Mouse (Mus musculus) forebrain, embryonic 16.5 days (tissue): ENCODE measurements at regions not wholly inside any gene's neighbourhood (a gene's known extent, or its start where the extent isn't known, plus 50 kb on each side); places are given as distances from the start of the nearest gene placed in this dataset.

ENCODE experiments used
- ATAC-seq: fragments of 200-750 bp; cut with Nextera tagmentation; 2 replicates; pipeline ENCODE4 v1.8.0; 2017; ENCODE audit warnings: mild to moderate bottlenecking, moderate library complexity
- H3K27ac ChIP-seq: fragments of 300-500 bp; sonication (generic); 2 replicates; pipeline ENCODE4 v1.5.1; 2014; ENCODE audit warnings: low read length, control low read depth
- H3K27me3 ChIP-seq: fragments of 300-500 bp; sonication (generic); replicated peaks from 2 replicates; pipeline ENCODE4 v1.6.1; 2014; ENCODE audit warnings: low read length; ENCODE audit not compliant: control insufficient read depth, insufficient read depth
- H3K36me3 ChIP-seq: fragments of 300-500 bp; sonication (generic); 2 replicates; pipeline ENCODE4 v1.6.1; 2014; ENCODE audit not compliant: control insufficient read depth, insufficient read depth
- H3K4me1 ChIP-seq: fragments of 300-500 bp; sonication (generic); replicated peaks from 2 replicates; pipeline ENCODE4 v1.6.1; 2014; ENCODE audit warnings: low read length; ENCODE audit not compliant: control insufficient read depth, insufficient read depth
- H3K4me2 ChIP-seq: fragments of 300-500 bp; sonication (generic); 2 replicates; pipeline ENCODE4 v1.6.1; 2014; ENCODE audit warnings: mild to moderate bottlenecking, low read length, control low read depth
- H3K4me3 ChIP-seq: fragments of 300-500 bp; sonication (generic); replicated peaks from 2 replicates; pipeline ENCODE4 v1.5.1; 2014; ENCODE audit warnings: mild to moderate bottlenecking, low read length, control low read depth
- H3K9ac ChIP-seq: fragments of 300-500 bp; sonication (generic); replicated peaks from 2 replicates; pipeline ENCODE4 v1.6.1; 2014; ENCODE audit warnings: low read depth, low read length, control low read depth
- H3K9me3 ChIP-seq: fragments of 300-500 bp; sonication (generic); 2 replicates; pipeline ENCODE4 v1.6.1; 2016; ENCODE audit warnings: low read length; ENCODE audit not compliant: control insufficient read depth
- WGBS: fragments of 180-500 bp; shearing (Covaris S2); extraction: QIAGEN DNeasy Blood & Tissue Kit; methylation state at CpG from one replicate; pipeline ENCODE4 v1.1.7; 2014; 5-methylcytosine and 5-hydroxymethylcytosine counted together

DNA sequence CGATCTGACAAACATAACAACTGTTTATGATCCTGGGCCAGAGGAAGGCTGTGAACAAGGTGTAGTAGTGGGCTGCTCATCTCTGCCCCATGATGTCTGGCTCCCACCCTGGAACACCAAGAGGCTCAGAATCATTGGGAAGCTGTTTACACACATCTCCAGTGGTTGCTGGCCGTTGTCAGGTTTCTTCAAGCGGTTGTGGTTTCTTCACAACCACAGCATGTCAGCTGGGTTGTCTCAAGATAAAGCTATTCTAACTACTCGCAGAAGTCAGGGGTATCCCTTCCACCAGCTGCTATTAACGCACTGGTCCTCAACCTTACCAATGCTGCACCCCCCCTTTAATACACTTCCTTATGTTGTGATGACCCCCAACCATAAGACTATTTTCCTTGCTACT, 73.7 kb upstream of the Pcsk6 start:
- Histone ChIP-seq H3K4me2 (no peak overlapping the region), H3K27ac (no peak overlapping the region), H3K36me3 (no peaks in the 10 kb centered on the region), H3K9me3 (no peaks in the 10 kb centered on the region), H3K4me1 (no peaks in the 10 kb centered on the region), H3K4me3 (no peak overlapping the region), H3K27me3 (no peaks in the 10 kb centered on the region), H3K9ac (no peak overlapping the region)
- no peak for ATAC-seq
- 96% methylated on average over 5 of the region's 5 CpGs for WGBS

GRCm38 (mm10) chr7:65790264-65790663, 71.3 kb upstream of the Pcsk6 start:
- WGBS, result 77% methylated on average over 6 of the region's 6 CpGs
- no peak overlapping the region for H3K4me3 ChIP-seq
- H3K4me1 ChIP-seq, result no peaks in the 10 kb centered on the region
- no peaks in the 10 kb centered on the region for H3K27me3 ChIP-seq
- ATAC-seq, result no peak
- no peaks in the 10 kb centered on the region for H3K9me3 ChIP-seq
- no peaks in the 10 kb centered on the region for H3K36me3 ChIP-seq
- no peak overlapping the region for H3K9ac ChIP-seq
- H3K4me2 ChIP-seq, result no peak overlapping the region
- H3K27ac ChIP-seq, result no peak overlapping the region

DNA sequence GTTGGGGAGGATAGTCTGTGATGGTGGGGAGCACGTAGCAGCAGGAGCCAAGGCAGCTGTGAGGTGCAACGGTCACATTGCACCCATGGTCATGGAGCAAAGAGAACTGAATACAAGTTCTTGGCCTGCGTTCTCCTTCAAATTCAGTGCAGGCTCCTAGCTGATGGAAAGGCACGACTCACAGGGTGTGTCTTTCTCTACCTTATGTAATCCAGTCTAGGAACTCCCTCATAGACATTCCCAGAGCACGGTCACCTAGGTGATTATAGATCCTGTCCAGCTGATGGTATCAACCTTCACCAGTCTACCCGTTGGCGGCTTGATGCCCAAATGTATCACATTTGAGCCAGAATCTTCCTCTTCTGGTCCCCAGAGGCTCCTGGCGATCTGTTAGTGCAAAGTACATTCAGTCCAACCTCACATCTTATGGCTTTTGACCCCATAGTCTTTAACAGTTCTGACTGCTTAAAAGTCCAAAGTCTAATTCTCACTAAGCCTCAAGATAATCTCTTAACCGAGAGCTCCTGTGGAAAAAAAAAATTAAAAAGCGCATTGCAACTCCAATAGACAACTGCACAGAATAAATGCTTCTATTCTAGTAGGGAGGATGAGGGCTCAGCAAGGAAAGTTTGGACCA, 69.2 kb upstream of the Pcsk6 start:
- no peaks in the 10 kb centered on the region for H3K4me1 ChIP-seq
- H3K36me3 ChIP-seq, result no peaks in the 10 kb centered on the region
- H3K9me3 ChIP-seq, result no peaks in the 10 kb centered on the region
- H3K27me3 ChIP-seq, result no peaks in the 10 kb centered on the region
- ATAC-seq, result no peak
- H3K4me2 ChIP-seq, result no peak overlapping the region
- H3K27ac ChIP-seq, result no peak overlapping the region
- no peak overlapping the region for H3K4me3 ChIP-seq
- no peak overlapping the region for H3K9ac ChIP-seq
- 91% methylated on average over 10 of the region's 10 CpGs for WGBS

DNA sequence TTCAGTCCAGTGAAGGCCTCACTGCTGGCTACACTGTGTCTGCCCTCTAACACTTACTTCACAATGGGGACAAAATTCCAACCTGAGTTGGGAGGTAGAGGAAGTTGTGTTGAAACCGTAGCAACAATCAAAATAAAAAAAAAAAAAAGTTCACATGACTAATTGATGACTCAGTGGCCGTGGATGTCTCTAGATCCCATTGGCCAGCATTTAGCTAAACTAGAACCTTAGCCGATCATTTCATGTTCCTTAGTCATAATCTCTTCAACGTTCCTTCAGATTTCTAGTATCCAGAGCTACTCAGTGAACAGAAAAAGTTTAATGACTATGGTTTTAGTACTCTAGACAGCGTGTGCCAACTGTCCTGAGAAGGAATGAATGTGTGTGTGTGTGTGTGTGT, 59.2 kb upstream of the Pcsk6 start:
- Histone ChIP-seq H3K4me3 (no peak overlapping the region), H3K27me3 (no peaks in the 10 kb centered on the region), H3K4me1 (no peaks in the 10 kb centered on the region), H3K27ac (no peak overlapping the region), H3K4me2 (no peak overlapping the region), H3K9ac (no peak overlapping the region), H3K9me3 (no peaks in the 10 kb centered on the region), H3K36me3 (no peaks in the 10 kb centered on the region)
- no peak for ATAC-seq
- WGBS, result 93% methylated on average over 5 of the region's 5 CpGs

DNA sequence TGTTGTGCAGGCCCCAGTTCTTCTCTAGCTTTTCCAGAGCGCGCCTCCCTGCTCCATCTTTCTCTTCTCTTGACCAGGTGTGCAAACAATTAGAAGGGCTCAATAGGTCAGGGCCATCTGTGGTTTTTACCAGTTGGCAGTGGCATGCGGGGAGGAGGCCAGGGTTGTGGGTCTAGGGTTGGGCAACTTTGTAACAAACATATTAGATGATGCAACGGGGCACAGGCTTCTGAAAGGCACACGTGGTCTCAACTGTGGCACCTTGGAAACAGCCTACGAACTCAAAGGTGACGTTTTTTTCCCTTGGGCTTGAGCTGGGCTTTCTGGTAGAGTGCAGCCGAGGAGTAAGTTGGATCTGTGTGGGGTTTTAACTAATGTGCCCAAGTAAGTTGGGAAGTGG, 58.7 kb upstream of the Pcsk6 start:
- WGBS, result 88% methylated on average over 8 of the region's 8 CpGs
- Histone ChIP-seq H3K27me3 (no peaks in the 10 kb centered on the region), H3K9ac (no peak overlapping the region), H3K9me3 (no peaks in the 10 kb centered on the region), H3K27ac (no peak overlapping the region), H3K4me1 (no peaks in the 10 kb centered on the region), H3K4me2 (no peak overlapping the region), H3K36me3 (no peaks in the 10 kb centered on the region), H3K4me3 (no peak overlapping the region)
- ATAC-seq, result no peak

GRCm38 (mm10) chr7:65803422-65804303, 57.9 kb upstream of the Pcsk6 start:
- no peak overlapping the region for H3K9ac ChIP-seq
- no peak overlapping the region for H3K4me2 ChIP-seq
- WGBS, result 65% methylated on average over 11 of the region's 11 CpGs
- H3K4me3 ChIP-seq, result no peak overlapping the region
- no peaks in the 10 kb centered on the region for H3K27me3 ChIP-seq
- H3K36me3 ChIP-seq, result no peaks in the 10 kb centered on the region
- no peak for ATAC-seq
- H3K4me1 ChIP-seq, result no peaks in the 10 kb centered on the region
- H3K27ac ChIP-seq, result no peak overlapping the region
- H3K9me3 ChIP-seq, result no peaks in the 10 kb centered on the region
